In genomic region chr1:180904039-180904814, GRCm38 (mm10) we compare ENCODE assay signal across 8 mouse cellular contexts. TPM values are rescaled to one million over a fixed set of nuclear protein-coding genes. Genes with fewer than 3 reads are reported as not detected.
DNase-seq lines count a peak whose midpoint lies in the region; ATAC-seq and TF ChIP-seq lines count a peak whose summit lies in the region.

TSS of gene Pycr2 (plus strand) at chr1:180904293.

- H3K4me1 ChIP-seq in ES-E14 (ENCODE audit: control insufficient read depth in 2 of 2, insufficient read depth in 2 of 2, low read length in 2 of 2, poor library complexity in 1 of 2): peaks cover 4 to 21% of the 10 kb centered on the region in 2 experiments; a peak in 2 of 4 replicates
- peaks cover 19% of the 10 kb centered on the region for H3K4me1 ChIP-seq in forebrain, embryonic 15.5 days
- H3K4me1 ChIP-seq in lung, embryonic 14.5 days (ENCODE audit: insufficient read depth): peaks cover 5% of the 10 kb centered on the region; the same call in 1 of the 2 replicates
- H3K4me1 ChIP-seq in olfactory bulb, adult 2 months (ENCODE audit: control insufficient read depth, insufficient read depth, low read length): peaks cover 14% of the 10 kb centered on the region
- peaks cover 13% of the 10 kb centered on the region for H3K4me1 ChIP-seq in thymus, adult 2 months (replicated peaks; ENCODE audit: control insufficient read depth, insufficient read depth, low read length)

- no peaks in the 10 kb centered on the region for H3K9me3 ChIP-seq in ES-E14 (ENCODE audit: control insufficient read depth, insufficient read depth, low read depth, low read length)
- H3K9me3 ChIP-seq in forebrain, embryonic 15.5 days: no peaks in the 10 kb centered on the region
- H3K9me3 ChIP-seq in lung, embryonic 14.5 days (ENCODE audit: low read depth, low read length): no peaks in the 10 kb centered on the region

- peak within 1 kb of the TSS; percentile 92 for H3K4me2 ChIP-seq in forebrain, embryonic 15.5 days (replicated peaks)
- H3K4me2 ChIP-seq in lung, embryonic 14.5 days: peak within 1 kb of the TSS; percentile 92

- H3K27me3 ChIP-seq in forebrain, embryonic 15.5 days: no peaks in the 10 kb centered on the region
- no peaks in the 10 kb centered on the region for H3K27me3 ChIP-seq in lung, embryonic 14.5 days (ENCODE audit: insufficient read depth, low read length)
- no peaks in the 10 kb centered on the region for H3K27me3 ChIP-seq in thymus, adult 2 months (ENCODE audit: control insufficient read depth, insufficient read depth, low read length)

- peak within 1 kb of the TSS; percentile 81 to 87 for H3K4me3 ChIP-seq in ES-E14 (ENCODE audit: insufficient read depth in 1 of 2, low read depth in 1 of 2, low read length in 2 of 2, poor library complexity in 1 of 2, severe bottlenecking in 1 of 2)
- peak within 1 kb of the TSS; percentile 58 for H3K4me3 ChIP-seq in forebrain, embryonic 15.5 days
- peak within 1 kb of the TSS; percentile 76 for H3K4me3 ChIP-seq in layer of hippocampus, adult 2 months
- peak within 1 kb of the TSS; percentile 87 for H3K4me3 ChIP-seq in lung, embryonic 14.5 days (ENCODE audit: low read depth, low read length)
- peak within 1 kb of the TSS; percentile 67 for H3K4me3 ChIP-seq in olfactory bulb, adult 2 months (ENCODE audit: insufficient read depth, low read depth, low read length)
- H3K4me3 ChIP-seq in thymus, adult 2 months (ENCODE audit: control insufficient read depth, insufficient read depth, low read length): peak within 1 kb of the TSS; percentile 85

- TF ChIP-seq CTCF in layer of hippocampus, adult 2 months (conservative IDR thresholded peaks at IDR 0.05): no peak; the same call in 1 of the 2 replicates
- TF ChIP-seq CTCF in lung, embryonic 14.5 days (IDR thresholded peaks at IDR 0.05; ENCODE audit: low read depth): no peak
- TF ChIP-seq CTCF in olfactory bulb, adult 2 months (IDR thresholded peaks at IDR 0.05; ENCODE audit: insufficient read depth, low read depth, low read length): no peak
- TF ChIP-seq CTCF in thymus, adult 2 months (IDR thresholded peaks at IDR 0.05; ENCODE audit: borderline replicate concordance, control insufficient read depth, extremely low read depth, insufficient read depth, low read length, poor library complexity): no peak

- peak; percentile 92 for DNase-seq in ES-E14 (ENCODE audit: low read depth, low spot score)
- peak; percentile 89 for DNase-seq in cerebellum, adult 11-12 months
- peak; percentile 89 for DNase-seq in heart, postnatal 25 days (ENCODE audit: low spot score)
- peak; percentile 94 to 95 for DNase-seq in layer of hippocampus, adult 2 months (ENCODE audit: low spot score in 2 of 2)
- peak; percentile 98 for DNase-seq in lung, embryonic 14.5 days
- DNase-seq in thymus, adult 2 months: peak; percentile 94

- intact Hi-C loops in heart, postnatal 25 days (cut with DNase I): no loop called here

- TF ChIP-seq POLR2A in olfactory bulb, adult 2 months (IDR thresholded peaks at IDR 0.05; ENCODE audit: insufficient read depth, low read depth, low read length): peak; percentile 65; the same call in 1 of the 2 replicates
- no peak for TF ChIP-seq POLR2A in thymus, adult 2 months (IDR thresholded peaks at IDR 0.05; ENCODE audit: control insufficient read depth, extremely low read depth, insufficient read depth, low read length, poor library complexity)

- under 1% methylated on average over 52 of the region's 52 CpGs for WGBS in forebrain, embryonic 15.5 days
- WGBS in lung, embryonic 14.5 days: 0% methylated on average over 52 of the region's 52 CpGs
- WGBS in olfactory bulb, adult 2 months: under 1% methylated on average over 52 of the region's 52 CpGs
- WGBS in thymus, adult 2 months: under 1% methylated on average over 52 of the region's 52 CpGs

- in situ Hi-C loops in ES-E14 (cut with MboI; ENCODE audit: low sequenced_read_pairs in 2 of 2, unreplicated experiment in 2 of 2): no loop called here

- peaks cover 34% of the 10 kb centered on the region for H3K36me3 ChIP-seq in ES-E14 (ENCODE audit: control insufficient read depth, insufficient read depth, low read length, poor library complexity, severe bottlenecking)
- H3K36me3 ChIP-seq in forebrain, embryonic 15.5 days: peaks cover 25% of the 10 kb centered on the region
- peaks cover 34% of the 10 kb centered on the region for H3K36me3 ChIP-seq in lung, embryonic 14.5 days (ENCODE audit: insufficient read depth)
- H3K36me3 ChIP-seq in thymus, adult 2 months (ENCODE audit: control insufficient read depth, insufficient read depth, low read length): 0 out of 2 replicates have a peak, but pooled peaks cover 4% of the 10 kb centered on the region

- H3K9ac ChIP-seq in ES-E14 (ENCODE audit: insufficient read depth, low read depth, low read length, poor library complexity, severe bottlenecking): peak within 1 kb of the TSS; percentile 84
- H3K9ac ChIP-seq in forebrain, embryonic 15.5 days (replicated peaks): peak within 1 kb of the TSS; percentile 81
- peak within 1 kb of the TSS; percentile 89 for H3K9ac ChIP-seq in lung, embryonic 14.5 days

- peak within 1 kb of the TSS; percentile 54 for H3K27ac ChIP-seq in ES-E14 (ENCODE audit: insufficient read depth, low read depth, low read length, poor library complexity, severe bottlenecking)
- H3K27ac ChIP-seq in forebrain, embryonic 15.5 days (replicated peaks): peak within 1 kb of the TSS; percentile 75
- peak within 1 kb of the TSS; percentile 94 for H3K27ac ChIP-seq in layer of hippocampus, adult 2 months
- H3K27ac ChIP-seq in lung, embryonic 14.5 days (ENCODE audit: low read depth): peak within 1 kb of the TSS; percentile 79
- H3K27ac ChIP-seq in olfactory bulb, adult 2 months (ENCODE audit: insufficient read depth, low read depth, low read length): 0 out of 2 replicates have a peak within 1 kb of the TSS, but pooled peaks have one; percentile 7
- peak within 1 kb of the TSS; percentile 10; the same call in 1 of the 2 replicates for H3K27ac ChIP-seq in thymus, adult 2 months (ENCODE audit: control insufficient read depth, insufficient read depth, low read length)

- ATAC-seq in forebrain, embryonic 15.5 days (replicated peaks): peak; percentile 99
- ATAC-seq in lung, embryonic 14.5 days (ENCODE audit: insufficient read depth): peak; percentile 99

TF ChIP-seq in ES-E14, 5 proteins besides CTCF, POLR2A, EP300 and RAD21:
- TF ChIP-seq HCFC1 (IDR thresholded peaks at IDR 0.05; ENCODE audit: borderline replicate concordance, insufficient read depth, low read length) (no peak), ZNF384 (IDR thresholded peaks at IDR 0.05; ENCODE audit: low read depth, low read length) (no peak), CHD2 (IDR thresholded peaks at IDR 0.05; ENCODE audit: low read depth, low read length) (peak; percentile 60; the same call in 1 of the 2 replicates)

RNA-seq across cellular contexts. Expression of gene Pycr2, which starts in this region (rescaled TPM):
- 122 and 151 TPM in 2 replicates for total RNA-seq in ES-E14 (2012; rRNA removed)
- polyA plus RNA-seq in forebrain, embryonic 15.5 days (2015; fragmentation: Nextera tagmentation; extraction: Ambion mirVana): 85.1 and 88.7 TPM in 2 replicates
- 10 to 100 TPM; 13.0 to 13.8 TPM for total RNA-seq in heart, postnatal 25 days (2021)
- total RNA-seq in layer of hippocampus, adult 2 months (2021): 10 to 100 TPM; 42.9 to 44.9 TPM
- polyA plus RNA-seq in lung, embryonic 14.5 days (2014; fragmentation: Nextera tagmentation; extraction: Ambion mirVana): 83.7 and 92.5 TPM in 2 replicates
- not detected in 2 replicates for polyA plus RNA-seq in olfactory bulb, adult 2 months (2012; ENCODE audit: insufficient read depth, insufficient read length, low replicate concordance, missing spikeins)
- 101 and 106 TPM in 2 replicates for polyA plus RNA-seq in thymus, adult 2 months (2012; rRNA removed)

Comparison
In these comparisons a context has a peak if more than half of its experiments do, and no peak if none do; other contexts are left out.
1. Peak in every context shown above with its lines: DNase-seq, ATAC-seq, H3K4me3 ChIP-seq and H3K27ac ChIP-seq.
2. H3K27ac ChIP-seq: peak in every context shown above with its lines; median percentile 94 in layer of hippocampus, adult 2 months; 79 in lung, embryonic 14.5 days; 75 in forebrain, embryonic 15.5 days; 54 in ES-E14; 10 in thymus, adult 2 months; 7 in olfactory bulb, adult 2 months.